Mouse (Mus musculus) spleen, adult 2 months (tissue): Measurements from ENCODE around the gene Sirpa.

Source experiments
- CTCF ChIP-seq: fragments of 200-500 bp; IDR thresholded peaks from 2 replicates; pipeline ENCODE4 v1.5.1; 2011; ENCODE audit warnings: mild to moderate bottlenecking, inconsistent platforms; ENCODE audit not compliant: insufficient read depth, insufficient read length, insufficient replicate concordance; ENCODE audit errors: extremely low read depth
- POLR2A ChIP-seq: fragments of 200-500 bp; IDR thresholded peaks from 2 replicates; pipeline ENCODE4 v1.6.1; 2011; ENCODE audit warnings: low read depth, low read length, inconsistent platforms

GRCm38 (mm10) chr2:129652616-129653015, 60.0 kb downstream of the Sirpa start:
- no peak for TF ChIP-seq CTCF
- no peak for TF ChIP-seq POLR2A
